Mouse (Mus musculus) adrenal gland, postnatal 25 days (tissue): ENCODE data around the gene Calr3. TPM values are rescaled to one million over a fixed set of nuclear protein-coding genes. Genes with fewer than 3 reads are reported as not detected.
A peak's percentile ranks its signal among the peaks of the same experiment; 100 is the strongest.

Source experiments
- DNase-seq: peaks from one replicate; pipeline ENCODE4 v3.0.0; 2021; ENCODE audit warnings: mixed read lengths
- total RNA-seq: library from RNA; stranded (reverse); gene quantifications from 2 replicates; pipeline ENCODE4 v1.2.3, GENCODE M21; 2021

Calr3 gene
- total RNA-seq, 1 experiment from 2014 or later, result 3.6 TPM

GRCm38 (mm10) chr8:72438248-72439015 lies 5.2 kb downstream of the Calr3 start:
- DNase-seq, result no peak

GRCm38 (mm10) chr8:72434952-72435351 lies 8.7 kb downstream of the Calr3 start:
- peak; percentile 91 for DNase-seq

GRCm38 (mm10) chr8:72429676-72430075 lies 14.0 kb downstream of the Calr3 start:
- peak; percentile 37 for DNase-seq

GRCm38 (mm10) chr8:72422926-72423325 lies 20.7 kb downstream of the Calr3 start:
- DNase-seq, result no peak

- DNase-seq, result peak; percentile 99
Observed at GRCm38 (mm10) chr8:72421362-72422335, 22.0 kb downstream of the Calr3 start, which contains the start of gene Eps15l1. Gene Eps15l1, minus strand, starts transcription at chr8:72421460.

- DNase-seq, result peak; percentile 50
Observed at GRCm38 (mm10) chr8:72420571-72421361, 22.9 kb downstream of the Calr3 start.

- no peak for DNase-seq
Observed at GRCm38 (mm10) chr8:72418073-72418472, 25.6 kb downstream of the Calr3 start.

GRCm38 (mm10) chr8:72415252-72415651 lies 28.4 kb downstream of the Calr3 start:
- no peak for DNase-seq

- no peak for DNase-seq
Observed at GRCm38 (mm10) chr8:72413839-72414238, 29.8 kb downstream of the Calr3 start.

GRCm38 (mm10) chr8:72409443-72409842 lies 34.2 kb downstream of the Calr3 start:
- DNase-seq, result no peak

GRCm38 (mm10) chr8:72407878-72408277 lies 35.8 kb downstream of the Calr3 start:
- no peak for DNase-seq

GRCm38 (mm10) chr8:72402981-72403380 lies 40.7 kb downstream of the Calr3 start:
- DNase-seq, result no peak

GRCm38 (mm10) chr8:72401381-72401780 lies 42.3 kb downstream of the Calr3 start:
- DNase-seq, result no peak

GRCm38 (mm10) chr8:72385737-72386136 lies 57.9 kb downstream of the Calr3 start:
- no peak for DNase-seq

- no peak for DNase-seq
Observed at GRCm38 (mm10) chr8:72382395-72382794, 61.3 kb downstream of the Calr3 start.

- no peak for DNase-seq
Observed at GRCm38 (mm10) chr8:72380656-72381055, 63.0 kb downstream of the Calr3 start.

GRCm38 (mm10) chr8:72376900-72377299 lies 66.8 kb downstream of the Calr3 start:
- no peak for DNase-seq

- DNase-seq, result no peak
Observed at GRCm38 (mm10) chr8:72376309-72376708, 67.4 kb downstream of the Calr3 start.

GRCm38 (mm10) chr8:72375161-72375560 lies 68.5 kb downstream of the Calr3 start:
- DNase-seq, result no peak
